Mouse (Mus musculus) G1E-ER4 (cell line): ENCODE results near the gene Dhh. TPM values are rescaled to one million over a fixed set of nuclear protein-coding genes. Genes with fewer than 3 reads are reported as not detected.

ENCODE experiments used
- GATA1 ChIP-seq: IDR thresholded peaks from one replicate; pipeline ENCODE4 v1.8.0; 2012; ENCODE audit warnings: low read length, inconsistent platforms
- polyA plus RNA-seq: library from polyadenylated mRNA; stranded (reverse); fragments of >175 nt; gene quantifications from 2 replicates; pipeline ENCODE4 v1.2.3, GENCODE M21; 2012

Dhh gene
- polyA plus RNA-seq, 1 experiment, result not detected

DNA sequence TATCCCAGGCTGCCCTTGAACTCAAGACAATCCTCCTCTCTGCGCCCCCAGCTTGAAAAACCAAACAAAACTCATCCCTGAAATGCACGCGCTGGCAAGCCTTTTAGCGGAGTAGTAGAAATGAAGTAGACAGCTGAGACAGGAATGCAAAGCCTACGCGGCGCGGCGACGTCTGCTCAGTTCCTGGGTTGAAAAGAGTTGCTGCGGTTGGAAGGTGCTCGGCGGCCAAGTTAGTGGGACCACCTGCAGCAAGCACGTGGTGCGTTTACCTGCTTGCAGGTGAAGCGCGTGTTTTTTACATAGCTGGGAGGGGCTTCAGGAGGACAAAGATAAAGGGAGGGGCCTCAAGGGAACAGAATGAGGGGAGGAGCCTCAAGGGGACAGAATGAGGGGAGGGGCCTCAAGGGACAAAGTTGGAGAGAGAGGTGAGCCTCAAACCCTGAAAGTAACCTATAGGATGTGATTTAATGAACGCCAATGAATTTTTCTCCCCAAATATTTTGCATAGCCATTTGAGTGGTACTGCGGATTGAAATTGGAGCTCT, 7.1 kb downstream of the Dhh start:
- no peak for TF ChIP-seq GATA1

GRCm38 (mm10) chr15:98887526-98887925, 10.8 kb downstream of the Dhh start:
- no peak for TF ChIP-seq GATA1

DNA sequence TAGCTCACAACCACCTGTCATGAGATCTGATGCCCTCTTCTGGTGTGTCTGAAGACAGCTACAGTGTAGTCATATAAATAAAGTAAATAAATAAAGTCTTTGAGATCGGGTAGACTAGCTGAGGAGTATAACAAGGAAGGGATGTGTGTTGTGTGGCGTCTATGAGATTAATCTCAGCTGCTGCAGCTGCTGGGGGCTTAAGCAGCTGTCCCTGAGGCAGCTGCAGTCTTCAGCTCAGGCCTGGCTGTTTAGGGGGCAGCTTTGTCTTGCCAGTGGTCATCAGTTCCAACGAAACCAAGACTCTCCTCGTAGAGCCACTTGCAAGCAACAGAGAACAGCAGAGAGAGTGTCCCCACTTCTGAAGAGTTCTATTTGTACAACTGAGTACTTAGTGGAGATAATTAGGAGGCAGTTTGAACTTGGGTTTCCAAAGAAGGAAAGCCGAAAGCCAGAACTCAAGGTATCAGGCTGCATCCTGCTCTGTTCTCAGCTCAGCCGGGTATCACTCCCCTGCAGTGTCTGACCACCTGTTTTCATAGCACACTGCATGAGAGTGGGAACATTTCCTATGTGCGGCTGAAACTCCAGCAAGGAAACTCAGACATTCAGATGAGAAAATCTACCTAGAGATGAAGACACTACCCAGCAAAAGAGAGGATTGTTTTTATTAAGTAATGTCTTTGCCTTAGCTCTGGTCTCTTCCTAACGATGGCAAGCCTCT, 11.5 kb downstream of the Dhh start:
- no peak for TF ChIP-seq GATA1

- no peak for TF ChIP-seq GATA1
Measured at GRCm38 (mm10) chr15:98884106-98884505, 14.2 kb downstream of the Dhh start.

DNA sequence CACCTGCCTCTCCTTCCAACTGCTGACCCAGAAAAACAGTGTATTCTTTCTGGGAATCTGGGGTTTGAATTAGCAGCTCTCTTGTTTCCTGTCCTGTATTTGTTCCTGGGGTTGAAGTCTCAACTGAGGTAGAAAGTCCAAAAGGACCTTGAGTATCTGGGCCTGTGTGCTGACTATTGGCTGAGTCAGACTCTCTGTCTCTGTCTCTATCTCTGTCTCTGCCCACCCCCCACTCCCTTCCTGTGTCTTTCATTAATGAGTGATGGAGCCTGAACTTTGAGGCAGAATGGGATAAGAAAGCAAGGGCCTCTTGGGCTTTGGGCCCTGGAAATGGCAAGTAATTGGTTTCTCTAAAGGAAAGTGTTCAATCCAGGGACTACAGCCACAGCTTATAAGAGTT, 14.7 kb downstream of the Dhh start:
- TF ChIP-seq GATA1, result no peak

DNA sequence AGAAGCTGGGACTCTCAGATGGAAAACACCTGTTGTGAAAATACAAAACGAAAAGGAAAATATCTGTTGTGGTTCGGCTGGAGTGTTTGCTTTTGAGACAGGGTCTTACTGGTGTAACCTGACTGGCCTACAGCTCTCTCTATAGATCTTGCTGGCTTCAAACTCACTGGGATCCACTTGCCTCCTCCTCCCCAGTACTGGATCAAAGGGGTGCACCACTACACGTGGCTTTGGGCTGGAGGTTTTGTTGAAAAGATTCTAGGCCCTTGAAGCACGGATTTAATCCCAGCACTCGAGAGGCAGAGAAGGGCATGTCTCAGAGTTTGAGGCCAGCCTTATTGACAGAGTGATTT, 16.7 kb downstream of the Dhh start:
- no peak for TF ChIP-seq GATA1

DNA sequence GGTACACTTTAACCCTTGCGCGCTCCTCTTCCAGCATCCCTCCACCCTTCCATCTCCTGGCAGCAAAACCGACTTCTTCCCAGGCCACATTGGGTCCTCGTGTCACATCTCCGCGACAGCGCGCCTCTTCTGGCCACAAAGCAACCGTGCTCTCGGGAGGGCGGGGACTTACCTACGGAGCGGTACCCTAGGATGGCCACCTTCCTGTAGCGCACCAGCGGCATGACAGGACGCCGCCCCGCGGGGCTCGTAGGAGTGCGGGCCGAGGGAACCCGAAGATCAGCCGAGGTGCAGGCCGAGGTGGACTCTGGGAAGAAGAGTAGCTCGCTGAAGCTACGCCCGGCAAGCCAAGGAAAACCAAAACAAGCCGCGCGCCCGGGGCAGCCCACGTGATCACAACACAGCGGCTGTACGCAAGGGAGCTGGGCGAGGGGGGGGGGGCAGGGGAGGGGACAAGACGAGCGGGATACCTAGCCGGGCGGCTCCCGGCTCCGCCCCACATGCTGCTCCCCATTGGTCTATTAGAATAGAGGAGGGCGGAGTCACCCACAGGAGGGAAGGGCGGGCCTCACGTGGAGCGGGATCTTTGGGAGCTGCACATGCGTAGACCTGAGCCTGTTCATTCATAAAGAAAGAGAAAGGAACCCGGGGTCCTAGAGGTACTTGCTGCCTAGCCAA, 17.2 kb downstream of the Dhh start:
- no peak for TF ChIP-seq GATA1

GRCm38 (mm10) chr15:98877331-98877730, 21.0 kb downstream of the Dhh start:
- no peak for TF ChIP-seq GATA1

DNA sequence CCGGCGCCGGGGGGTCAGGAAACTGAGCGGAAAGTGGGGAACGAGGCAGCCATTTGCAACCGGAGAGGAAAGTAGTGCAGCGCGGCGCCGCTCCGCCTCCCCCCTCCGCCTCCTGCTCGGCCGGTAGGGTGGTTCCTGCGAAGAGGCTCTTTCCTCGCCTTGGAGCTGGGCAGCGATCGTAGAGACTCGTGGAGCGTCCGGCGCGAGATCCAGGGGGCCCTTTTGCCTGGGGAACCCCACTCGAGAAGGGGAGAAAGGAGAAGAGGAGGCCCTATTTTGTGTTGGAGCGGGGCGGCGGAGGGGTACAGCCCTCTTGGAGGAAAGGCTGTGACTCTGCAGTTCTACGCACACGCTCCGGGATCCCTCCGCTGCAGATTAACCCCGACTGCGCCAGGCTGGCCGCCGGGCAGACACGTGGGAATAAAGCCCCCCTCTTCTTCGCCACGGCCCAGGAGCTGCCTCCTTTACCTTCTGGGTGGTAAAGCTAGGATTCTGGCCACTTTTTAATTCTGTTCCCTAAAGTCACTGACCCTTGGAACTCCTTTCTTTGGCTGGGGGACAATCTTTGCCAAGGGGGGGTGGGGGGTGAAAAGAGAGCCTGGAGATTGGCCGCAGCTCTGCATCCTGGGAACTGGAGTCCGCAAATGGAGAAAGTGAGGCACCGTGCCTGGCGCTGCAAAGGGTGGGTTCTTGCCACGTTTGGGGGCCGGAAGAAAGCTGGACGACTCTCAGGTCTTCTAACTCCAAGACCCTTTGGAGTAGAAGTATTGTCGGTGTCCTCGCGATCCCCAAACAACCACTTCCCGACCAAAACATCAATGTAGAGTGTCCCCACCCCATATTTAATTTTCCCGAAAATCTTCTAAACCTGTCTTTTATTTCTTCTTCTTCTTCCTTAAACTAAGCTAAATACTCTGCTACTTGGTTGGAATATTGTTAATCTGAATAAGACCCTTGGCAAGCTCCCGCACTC, 26.1 kb downstream of the Dhh start:
- TF ChIP-seq GATA1, result no peak

GRCm38 (mm10) chr15:98871070-98871915, 27.0 kb downstream of the Dhh start, which contains the start of gene Kmt2d:
Kmt2d (minus strand) TSS chr15:98871204.
- no peak for TF ChIP-seq GATA1

DNA sequence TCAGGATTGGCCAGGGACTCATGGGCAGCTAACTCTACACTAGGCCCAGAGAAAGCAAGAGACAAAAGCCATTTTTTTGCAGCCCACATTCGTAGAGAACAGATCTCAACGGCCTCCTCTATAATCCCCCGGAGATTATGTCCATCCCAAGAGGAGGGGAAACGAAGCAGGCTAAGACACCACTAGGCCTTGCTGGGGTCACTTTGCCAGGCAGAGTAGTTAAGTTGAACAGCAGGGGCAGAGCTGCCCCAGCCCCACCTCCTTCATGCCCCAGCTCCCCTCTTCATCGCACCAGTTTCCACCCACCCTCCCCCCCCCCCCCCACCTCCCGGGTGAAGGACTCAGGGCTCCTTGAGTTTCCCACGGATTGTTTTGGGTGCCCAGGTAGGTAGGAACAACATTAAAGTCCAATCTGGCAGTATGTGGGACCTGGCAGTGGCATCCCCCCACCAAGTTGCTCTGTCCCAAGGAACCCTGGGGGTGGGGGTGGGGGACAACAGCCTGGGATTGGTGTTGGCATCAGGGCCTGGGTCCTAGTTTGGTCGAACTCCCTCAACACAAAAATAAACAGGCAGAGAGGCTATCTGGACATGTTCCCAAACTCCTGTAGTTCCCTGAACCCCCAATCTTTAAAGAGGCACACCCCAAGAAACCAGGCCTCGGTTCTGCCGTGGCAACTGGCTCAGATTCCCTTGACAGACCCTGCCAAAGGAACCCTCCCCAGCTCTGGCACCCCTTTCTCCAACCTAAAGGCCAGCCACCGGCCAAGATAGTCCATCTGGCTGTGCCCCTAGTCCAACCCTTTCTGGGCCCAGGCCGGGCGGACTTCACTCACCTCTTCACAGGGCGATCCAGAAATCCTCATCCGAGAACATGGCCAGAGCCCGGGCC, 27.9 kb downstream of the Dhh start:
- no peak for TF ChIP-seq GATA1

DNA sequence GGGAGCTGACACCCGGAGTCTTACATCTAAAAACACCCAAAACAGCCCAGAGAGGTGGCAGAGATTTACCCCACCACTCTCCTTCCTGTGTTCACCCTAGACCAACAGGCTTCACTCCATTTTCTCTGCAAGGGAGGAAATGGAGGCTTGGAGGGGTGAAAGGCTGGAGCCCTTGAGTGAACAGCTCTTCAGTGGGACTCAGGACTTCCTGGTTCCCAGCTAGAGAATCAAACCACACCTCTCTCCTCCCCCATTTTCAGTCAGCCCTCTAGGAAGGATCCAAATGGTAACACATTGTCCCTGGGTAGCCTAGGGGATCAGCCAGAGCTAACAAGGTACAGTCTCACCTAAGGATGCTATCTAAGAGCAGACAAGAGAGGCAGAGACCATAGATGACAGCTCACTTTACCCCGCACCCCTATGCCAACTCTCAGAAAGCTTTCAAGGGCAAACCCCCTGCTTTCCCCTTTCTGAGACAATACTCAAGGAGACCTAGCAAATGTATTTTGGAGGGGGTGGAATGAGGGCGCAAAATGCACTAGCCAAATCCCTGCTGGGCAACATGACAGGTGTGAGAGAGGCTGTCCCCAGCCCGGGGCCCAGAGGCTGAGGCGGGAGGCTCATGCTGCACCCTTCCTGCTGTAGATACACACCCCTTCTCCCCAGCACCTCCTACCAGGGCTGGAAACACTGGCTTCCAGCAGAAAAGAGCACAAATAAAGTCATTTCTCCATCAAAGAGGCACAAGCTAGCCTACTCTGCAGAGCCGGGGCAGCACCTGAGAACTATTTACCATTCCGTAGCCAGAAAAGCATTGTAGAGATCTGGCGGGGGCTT, 28.8 kb downstream of the Dhh start:
- TF ChIP-seq GATA1, result no peak
